Mouse (Mus musculus): Measurements from ENCODE around the gene Amn1. TPM values are rescaled to one million over a fixed set of nuclear protein-coding genes. Genes with fewer than 3 reads are reported as not detected.
"Not testable (repeated sequence)": the region's sequence is repeated elsewhere in the genome, so short reads cannot be mapped to it uniquely, and the experiment has no call there.

Amn1 gene
- total RNA-seq, 2 experiments from 2014 or later, result 30.9 to 31.6 TPM

DNA sequence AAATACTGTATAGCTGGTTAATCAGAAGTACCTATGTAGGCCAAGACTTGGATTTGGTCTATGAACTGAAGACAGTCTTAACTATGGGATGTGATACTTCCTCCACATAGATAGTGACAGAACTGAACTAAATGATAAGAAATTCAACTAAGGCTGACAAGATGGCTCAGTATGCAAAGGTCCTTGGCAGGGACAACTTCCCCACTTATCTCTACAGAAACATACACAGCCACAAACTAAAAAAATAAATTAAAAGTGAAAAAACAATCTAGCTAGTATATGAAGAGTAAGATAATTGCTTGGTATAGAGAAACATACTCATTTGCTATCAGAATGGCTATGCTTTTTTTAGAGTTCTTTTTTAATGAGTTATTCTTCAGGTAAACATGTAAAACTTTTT lies 9.4 kb downstream of the Amn1 start:
- no peak for TF ChIP-seq CTCF (conservative IDR thresholded peaks at IDR 0.05)
- Histone ChIP-seq H3K27ac (no peak overlapping the region), H3K4me3 (no peak overlapping the region)
- no peak for DNase-seq (ENCODE audit: low spot score in 2 of 2)

DNA sequence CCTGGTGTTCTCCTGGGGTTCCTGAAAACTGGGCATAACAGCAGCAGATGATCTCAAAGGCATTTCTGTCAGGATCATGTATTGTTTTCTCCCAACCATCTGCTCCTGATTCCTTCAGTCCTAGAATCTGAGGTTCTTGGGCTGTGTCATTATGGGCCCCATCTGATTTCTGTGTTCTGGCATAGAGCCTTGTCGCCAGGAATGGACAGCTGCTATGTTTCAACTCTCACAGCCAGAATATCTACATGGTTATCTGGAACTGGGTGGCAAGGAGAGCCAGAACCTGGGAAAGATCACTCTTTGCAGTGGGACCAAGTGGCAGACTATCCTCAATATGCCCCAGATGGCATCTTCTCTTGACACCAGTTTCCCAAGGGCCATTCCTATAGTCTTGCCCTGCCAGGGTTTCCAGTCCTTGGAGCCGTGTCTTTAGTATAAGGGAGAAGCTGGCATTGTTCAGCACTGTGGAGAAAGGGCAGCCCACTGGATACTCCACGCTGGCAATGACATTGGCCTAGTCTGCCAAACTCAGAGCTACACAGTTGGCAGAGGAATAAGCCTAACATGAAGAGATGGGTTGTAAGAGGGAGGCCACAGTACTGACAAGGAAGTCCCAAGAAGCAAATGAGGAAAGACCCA lies 13.5 kb downstream of the Amn1 start:
- no peak for TF ChIP-seq CTCF (conservative IDR thresholded peaks at IDR 0.05)
- DNase-seq (ENCODE audit: low spot score in 2 of 2), result no peak
- Histone ChIP-seq H3K27ac (no peak overlapping the region), H3K4me3 (no peak overlapping the region)

DNA sequence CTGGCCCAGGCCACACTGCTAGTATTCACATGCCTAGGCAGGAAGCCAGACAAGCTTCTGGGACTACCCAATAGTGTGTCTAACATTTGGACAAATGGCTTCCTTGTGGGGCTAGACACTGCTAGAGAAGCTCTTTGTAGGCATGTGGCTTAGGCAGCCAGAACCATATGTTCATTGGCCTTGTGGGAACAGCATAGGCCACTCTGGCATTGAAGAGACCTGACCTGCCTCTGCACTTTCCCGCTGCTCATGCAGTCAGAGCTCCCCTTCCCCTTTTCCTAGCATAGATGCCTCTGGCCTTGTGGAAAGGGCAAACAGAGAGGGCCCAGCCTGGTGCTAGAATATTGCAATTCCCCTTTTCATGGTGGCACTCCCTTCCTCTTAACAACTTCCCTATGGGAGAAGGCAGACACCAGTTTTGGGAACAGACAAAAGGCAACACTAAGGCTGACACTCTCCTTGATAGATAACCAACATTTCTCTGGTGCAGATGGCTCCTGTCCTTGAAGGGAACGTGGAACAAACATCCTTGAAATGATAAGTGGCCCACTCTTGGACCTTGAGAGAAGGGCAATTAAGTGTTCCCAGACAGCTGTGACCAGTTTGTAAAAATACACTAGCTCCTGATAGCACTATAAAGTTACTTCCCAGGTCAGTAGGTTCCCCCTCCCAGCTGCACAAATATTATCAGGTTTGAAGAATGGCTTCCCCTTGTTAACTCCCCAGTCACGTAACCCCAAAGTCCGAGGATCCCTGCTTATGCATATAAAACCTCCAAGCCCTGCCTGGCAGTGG lies 14.5 kb downstream of the Amn1 start:
- H3K27ac ChIP-seq, result no peak overlapping the region
- no peak for DNase-seq (ENCODE audit: low spot score in 2 of 2)
- H3K4me3 ChIP-seq, result no peak overlapping the region
- TF ChIP-seq CTCF (conservative IDR thresholded peaks at IDR 0.05), result no peak

DNA sequence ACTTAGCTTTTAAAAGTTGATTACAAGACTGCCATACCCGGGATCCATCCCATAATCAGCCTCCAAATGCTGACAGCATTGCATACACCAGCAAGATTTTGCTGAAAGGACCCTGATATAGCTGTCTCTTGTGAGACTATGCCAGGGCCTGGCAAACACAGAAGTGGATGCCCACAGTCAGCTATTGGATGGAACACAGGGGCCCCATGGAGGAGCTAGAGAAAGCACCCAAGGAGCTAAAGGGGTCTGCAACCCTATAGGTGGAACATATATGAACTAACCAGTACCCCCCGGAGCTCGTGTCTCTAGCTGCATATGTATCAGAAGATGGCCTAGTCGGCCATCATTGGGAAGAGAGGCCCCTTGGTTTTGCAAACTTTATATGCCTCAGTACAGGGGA lies 18.5 kb downstream of the Amn1 start:
- not testable (repeated sequence) for DNase-seq (ENCODE audit: low spot score in 2 of 2); H3K27ac ChIP-seq

DNA sequence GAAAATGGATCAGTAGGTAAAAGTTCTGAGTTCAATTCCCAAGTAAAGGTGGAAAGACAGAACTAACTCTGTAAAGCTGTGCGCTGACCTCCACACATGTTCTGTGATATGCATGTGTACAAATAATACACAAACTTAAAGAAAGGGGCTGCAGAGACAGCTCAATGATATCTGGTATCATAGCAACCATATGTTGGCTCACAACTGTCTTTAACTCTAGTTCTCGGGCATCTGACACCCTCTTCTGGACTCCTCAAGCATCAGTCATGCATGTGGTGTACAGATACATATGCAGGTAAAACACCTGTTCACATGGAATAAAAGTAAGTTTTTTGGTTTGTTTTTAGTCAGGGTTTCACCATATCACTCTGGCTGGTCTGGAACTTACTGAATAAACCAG lies 20.1 kb downstream of the Amn1 start:
- no peak for TF ChIP-seq CTCF (conservative IDR thresholded peaks at IDR 0.05)
- Histone ChIP-seq H3K27ac (no peak overlapping the region), H3K4me3 (no peak overlapping the region)
- no peak for DNase-seq (ENCODE audit: low spot score in 2 of 2)

More for the DNA sequence above, 18.5 kb downstream of the Amn1 start:
- H3K4me3 ChIP-seq, result not testable (repeated sequence)

DNA sequence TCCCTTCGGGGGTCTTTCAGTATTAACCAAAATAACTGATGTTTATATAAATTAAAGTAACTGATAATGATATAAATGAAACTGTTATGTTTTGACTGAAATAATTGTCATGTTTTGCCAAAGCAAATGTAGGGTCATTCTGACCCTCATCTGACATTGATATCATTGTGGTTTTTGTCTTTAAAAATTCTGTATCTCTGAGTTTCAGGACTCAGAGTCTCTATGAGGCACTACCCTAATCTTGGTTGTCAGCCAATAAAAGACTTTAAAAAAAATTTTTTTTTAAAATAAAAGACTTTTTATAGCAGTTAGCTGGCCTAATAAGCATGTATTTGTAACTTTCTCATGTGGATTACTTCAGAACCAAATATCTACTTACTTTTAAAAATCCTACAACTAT lies 20.8 kb downstream of the Amn1 start:
- no peak for DNase-seq (ENCODE audit: low spot score in 2 of 2)
- Histone ChIP-seq H3K27ac (no peak overlapping the region), H3K4me3 (no peak overlapping the region)
- no peak for TF ChIP-seq CTCF (conservative IDR thresholded peaks at IDR 0.05)

DNA sequence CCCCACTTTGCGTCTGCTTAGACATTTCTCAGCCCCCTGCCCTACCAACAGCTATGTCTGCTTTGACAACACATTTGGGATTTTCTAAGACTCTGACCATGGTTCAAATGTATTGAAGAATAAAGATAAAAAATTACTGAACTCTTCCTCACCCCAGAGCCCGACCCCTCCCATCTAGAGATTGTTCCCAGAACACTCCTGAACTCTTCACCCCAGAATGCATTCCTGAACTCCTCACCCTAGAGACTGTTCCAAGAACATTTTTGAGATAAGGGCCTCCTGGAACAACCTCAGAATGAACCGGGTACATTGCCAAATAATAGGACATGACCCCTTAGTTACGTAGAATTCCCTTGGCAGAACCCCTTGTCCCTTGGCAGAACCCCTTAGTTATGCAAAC lies 21.5 kb downstream of the Amn1 start:
- H3K4me3 ChIP-seq; H3K27ac ChIP-seq; DNase-seq (ENCODE audit: low spot score in 2 of 2): not testable (repeated sequence)

DNA sequence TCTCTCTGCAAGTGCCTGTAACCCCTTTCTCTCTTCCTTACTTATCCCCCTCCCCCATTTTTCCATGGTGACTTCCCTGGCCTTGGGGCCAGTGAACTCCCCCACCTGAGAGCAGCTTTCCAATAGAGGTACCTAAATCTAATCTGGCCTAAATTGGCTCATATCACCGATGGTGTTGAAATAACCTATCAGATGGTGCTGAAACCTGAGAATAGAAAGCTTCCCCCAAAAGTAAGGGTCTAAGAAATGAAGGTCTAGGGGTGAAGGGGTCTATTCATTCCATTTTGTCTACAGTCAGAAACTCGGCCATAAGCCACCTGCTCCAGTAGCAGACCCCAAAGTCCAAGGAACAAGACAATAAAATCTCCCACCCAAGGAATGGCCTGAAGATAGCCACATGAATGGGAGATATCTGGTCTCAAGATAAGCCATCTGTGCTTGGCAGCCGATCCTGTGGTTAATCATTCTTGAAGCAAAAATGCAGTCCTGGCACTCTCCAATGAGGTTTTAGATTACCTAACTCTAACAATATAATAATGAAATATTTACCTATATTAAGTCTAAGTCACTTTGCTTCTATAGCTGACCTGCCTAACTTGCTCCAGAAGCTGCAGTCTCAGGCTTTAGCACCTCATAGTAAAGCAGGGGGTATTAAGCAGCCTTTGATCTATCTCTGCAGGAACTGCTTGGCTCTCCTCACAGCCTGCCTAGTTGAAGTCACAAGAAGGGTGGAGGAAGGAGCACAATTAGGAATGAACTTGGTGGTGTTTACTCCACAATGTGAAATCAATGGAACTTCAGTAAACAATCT lies 33.3 kb downstream of the Amn1 start:
- no peak overlapping the region for H3K4me3 ChIP-seq
- no peak for DNase-seq (ENCODE audit: low spot score in 2 of 2)
- H3K27ac ChIP-seq, result no peak overlapping the region
- TF ChIP-seq CTCF (conservative IDR thresholded peaks at IDR 0.05), result no peak

DNA sequence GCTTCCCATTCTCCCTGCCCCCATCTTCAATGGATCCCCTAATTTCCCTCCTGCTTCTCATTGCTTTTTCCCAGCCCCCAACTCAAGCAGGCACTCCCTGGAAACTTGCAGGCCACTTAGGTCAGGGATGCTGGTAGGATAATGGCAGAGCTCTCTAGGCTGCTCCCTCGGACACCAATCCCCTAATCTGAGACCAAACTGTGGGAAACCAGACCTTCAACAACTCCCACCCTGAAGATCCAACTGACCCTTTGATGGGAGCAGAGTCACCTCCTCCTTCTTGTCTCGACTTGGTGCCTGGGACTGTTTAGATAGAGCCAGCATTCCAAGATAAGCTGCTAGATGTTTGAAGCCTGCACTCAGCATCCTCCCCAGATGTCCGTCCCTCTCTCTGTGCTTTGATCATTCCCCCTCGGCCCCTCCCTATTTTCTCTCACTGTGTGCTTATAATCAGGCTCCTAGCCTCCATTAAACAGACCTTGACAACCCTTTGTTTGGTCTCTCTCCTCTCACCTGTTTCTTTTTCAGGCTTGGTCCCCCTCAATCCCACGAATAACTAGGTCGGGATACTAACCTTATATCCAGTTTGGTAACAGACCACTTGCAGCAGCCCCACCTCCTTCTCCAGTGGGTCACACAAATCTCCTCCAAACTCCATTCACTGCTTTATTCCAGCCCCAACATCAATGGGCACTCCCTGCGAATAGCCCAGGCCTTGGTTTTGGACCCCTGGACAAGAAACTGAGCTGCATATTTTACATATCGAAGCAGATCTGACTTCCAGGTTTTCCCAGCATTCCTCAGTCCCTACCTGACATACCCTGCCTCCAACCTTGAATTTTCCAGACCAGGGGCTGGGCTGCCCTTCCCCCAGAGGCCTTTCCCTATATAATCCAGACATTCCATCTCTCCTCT lies 34.1 kb downstream of the Amn1 start:
- DNase-seq (ENCODE audit: low spot score in 2 of 2), result no peak
- Histone ChIP-seq H3K4me3 (no peak overlapping the region), H3K27ac (no peak overlapping the region)
- no peak for TF ChIP-seq CTCF (conservative IDR thresholded peaks at IDR 0.05)

DNA sequence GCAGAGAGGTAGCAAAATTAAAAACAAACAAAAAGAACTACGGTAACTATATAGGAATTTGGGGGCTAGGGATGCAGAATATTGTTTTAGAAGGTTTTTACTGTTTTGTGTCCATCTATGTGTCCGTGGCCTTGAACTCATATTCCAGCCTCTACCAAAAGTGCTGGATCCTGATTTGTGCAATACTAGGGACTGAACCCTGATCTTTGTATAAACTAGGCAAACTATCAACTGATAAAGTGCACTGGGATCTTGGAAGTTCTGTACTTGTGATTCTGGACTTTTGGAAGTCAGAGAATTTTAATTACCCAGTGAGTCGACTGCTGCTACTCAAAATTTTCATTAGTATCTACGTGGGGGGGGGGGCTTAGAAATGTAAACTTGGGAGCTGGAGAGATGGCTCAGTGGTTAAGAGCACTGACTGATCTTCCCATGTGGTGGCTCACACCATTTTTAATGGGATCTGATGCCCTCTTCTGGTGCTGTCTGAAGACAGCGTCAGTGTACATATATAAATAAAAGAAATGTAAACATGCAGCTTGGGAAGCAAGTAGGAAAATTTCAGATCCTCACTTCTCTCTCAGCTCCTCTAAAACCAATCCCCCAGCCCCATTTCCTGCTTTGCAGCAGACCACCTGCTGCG lies 34.9 kb downstream of the Amn1 start:
- 0 out of 2 replicates have a peak, but pooled peaks have one; percentile 12 for TF ChIP-seq CTCF (conservative IDR thresholded peaks at IDR 0.05)
- H3K27ac ChIP-seq, result no peak overlapping the region
- no peak overlapping the region for H3K4me3 ChIP-seq
- DNase-seq (ENCODE audit: low spot score in 2 of 2), result no peak

DNA sequence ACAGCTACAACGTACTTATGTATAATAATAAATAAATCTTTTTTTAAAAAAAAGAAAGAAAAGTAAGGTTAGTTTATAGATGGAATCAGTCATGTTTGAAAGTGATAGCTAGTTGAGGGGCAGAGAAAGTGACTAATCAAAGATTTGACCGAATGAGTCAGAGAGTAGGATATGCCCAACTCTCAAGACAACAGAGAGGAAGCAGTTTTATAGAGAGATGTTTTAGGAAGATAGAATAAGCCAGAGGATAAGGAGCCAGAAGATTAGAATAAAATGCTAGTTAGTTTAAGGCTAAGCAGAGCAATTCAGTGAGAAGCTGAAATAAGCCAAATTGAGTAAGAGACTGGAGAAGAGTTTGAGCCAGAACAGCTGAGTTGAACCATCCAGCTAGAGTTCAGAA lies 36.4 kb downstream of the Amn1 start:
- Histone ChIP-seq H3K4me3 (no peak overlapping the region), H3K27ac (no peak overlapping the region)
- no peak for DNase-seq (ENCODE audit: low spot score in 2 of 2)
- TF ChIP-seq CTCF (conservative IDR thresholded peaks at IDR 0.05), result no peak
